Mouse (Mus musculus) C2C12 (cell line): ENCODE results near the gene Wipi2. TPM values are rescaled to one million over a fixed set of nuclear protein-coding genes. Genes with fewer than 3 reads are reported as not detected.

Experiments
- H3K27me3 ChIP-seq: one replicate; pipeline ENCODE4 v1.6.1; 2011; ENCODE audit not compliant: control insufficient read depth, insufficient read depth, insufficient read length
- H3K36me3 ChIP-seq: one replicate; pipeline ENCODE4 v1.6.1; 2011; ENCODE audit not compliant: control insufficient read depth, insufficient read depth
- H3K4me3 ChIP-seq: one replicate; pipeline ENCODE4 v1.5.1; 2011; ENCODE audit warnings: mild to moderate bottlenecking, control low read depth; ENCODE audit not compliant: poor library complexity, insufficient read depth, severe bottlenecking
- H3K79me2 ChIP-seq: one replicate; pipeline ENCODE4 v1.6.1; 2011; ENCODE audit not compliant: control insufficient read depth, insufficient read depth
- H3K79me3 ChIP-seq: one replicate; pipeline ENCODE4 v1.6.1; 2011; ENCODE audit warnings: low read depth, control low read depth
- H3ac ChIP-seq: one replicate; pipeline ENCODE3; 2011; ENCODE audit warnings: low read depth; ENCODE audit not compliant: control insufficient read depth, insufficient read length
- CEBPB ChIP-seq: IDR thresholded peaks from one replicate; pipeline ENCODE4 v1.6.1; 2011; ENCODE audit warnings: low read depth, mild to moderate bottlenecking, control low read depth, moderate library complexity
- CTCF ChIP-seq: IDR thresholded peaks from one replicate; pipeline ENCODE4 v1.5.1; 2011; ENCODE audit not compliant: control insufficient read depth, insufficient read depth, insufficient read length
- FOSL1 ChIP-seq: IDR thresholded peaks from one replicate; pipeline ENCODE4 v1.8.0; 2011; ENCODE audit warnings: mild to moderate bottlenecking, low read length; ENCODE audit not compliant: poor library complexity, insufficient read depth, severe bottlenecking
- MAX ChIP-seq: IDR thresholded peaks from one replicate; pipeline ENCODE4 v1.6.1; 2011; ENCODE audit warnings: mild to moderate bottlenecking, control low read depth
- MYOD1 ChIP-seq: IDR thresholded peaks from one replicate; pipeline ENCODE4 v1.6.1; 2011; ENCODE audit warnings: low read depth; ENCODE audit not compliant: control insufficient read depth, insufficient read length
- MYOG ChIP-seq: IDR thresholded peaks from one replicate; pipeline ENCODE4 v1.6.1; 2011; ENCODE audit not compliant: control insufficient read depth, insufficient read length; ENCODE audit errors: extremely low read depth
- USF1 ChIP-seq: IDR thresholded peaks from one replicate; pipeline ENCODE4 v1.6.1; 2011; ENCODE audit warnings: low read depth, mild to moderate bottlenecking, control low read depth, moderate library complexity
- polyA plus RNA-seq: library from polyadenylated mRNA; unstranded; fragments of >200 nt; fragmentation: generic; extraction: Trizol; gene quantifications from one replicate; pipeline ENCODE4 v1.2.1, GENCODE M21; 2012; ENCODE audit warnings: missing spikeins

Gene Wipi2
- polyA plus RNA-seq, 1 experiment, result 36.0 TPM

DNA sequence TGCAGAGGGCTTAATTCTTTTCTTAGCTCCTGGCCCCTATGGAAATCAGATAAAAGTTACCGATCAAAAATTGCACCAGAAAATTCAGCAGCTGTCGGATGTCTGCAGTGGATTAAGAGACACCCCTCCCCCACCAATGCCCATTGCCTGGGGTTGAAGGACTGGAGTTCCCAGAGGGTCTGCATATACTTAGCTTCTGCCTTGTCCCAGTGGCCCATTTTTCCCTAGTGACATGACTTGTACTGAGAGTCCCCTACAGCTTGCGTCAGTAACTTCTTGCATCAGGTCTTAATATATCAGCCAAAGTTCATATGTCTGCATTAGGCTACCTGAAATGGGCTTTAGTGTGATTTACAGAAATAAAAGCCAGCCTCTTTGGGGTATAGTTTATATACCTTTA lies 22.9 kb downstream of the Wipi2 start:
- Histone ChIP-seq H3K4me3 (no peak overlapping the region), H3K36me3 (no peaks in the 10 kb centered on the region), H3K79me2 (peaks cover 43% of the 10 kb centered on the region), H3ac (no peak overlapping the region), H3K27me3 (no peaks in the 10 kb centered on the region), H3K79me3 (peaks cover 16% of the 10 kb centered on the region)
- no peak for TF ChIP-seq FOSL1
- no peak for TF ChIP-seq CEBPB

DNA sequence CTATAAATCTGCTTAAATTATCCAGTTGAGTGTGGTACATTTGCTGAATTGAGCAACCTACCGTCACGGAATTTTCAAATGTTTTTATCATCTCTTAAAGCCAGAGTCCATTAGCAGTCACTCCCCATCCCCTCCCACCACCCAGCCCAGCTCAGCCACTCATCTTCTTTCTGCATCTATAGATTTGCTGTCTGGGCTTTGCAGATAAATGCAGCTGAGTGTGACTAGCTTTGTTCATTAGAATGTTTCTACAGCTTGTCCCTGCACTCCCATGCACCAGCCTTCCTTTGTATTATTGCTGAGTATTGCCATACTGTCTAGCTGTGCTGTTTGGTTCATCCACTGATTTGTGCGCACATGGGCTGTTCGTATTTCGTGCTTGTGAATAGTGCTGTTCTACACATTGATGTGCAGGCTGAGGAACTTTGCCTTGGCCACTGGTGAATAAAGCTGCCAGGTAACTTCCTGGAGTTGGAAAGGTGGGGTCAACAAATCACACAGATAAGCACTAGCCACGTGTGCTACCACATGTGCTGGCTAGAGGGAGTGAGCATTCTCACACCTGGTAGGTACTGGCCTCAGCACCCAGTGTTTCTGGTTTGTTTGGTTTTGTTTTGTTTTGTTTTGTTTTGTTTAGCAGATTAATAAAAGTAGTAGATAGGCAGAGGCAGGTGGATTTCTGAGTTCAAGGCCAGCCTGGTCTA lies 23.4 kb downstream of the Wipi2 start:
- peaks cover 16% of the 10 kb centered on the region for H3K79me3 ChIP-seq
- H3ac ChIP-seq, result no peak overlapping the region
- H3K36me3 ChIP-seq, result peaks cover under 1% of the 10 kb centered on the region
- H3K79me2 ChIP-seq, result peaks cover 43% of the 10 kb centered on the region
- H3K4me3 ChIP-seq, result no peak overlapping the region
- H3K27me3 ChIP-seq, result no peaks in the 10 kb centered on the region
- no peak for TF ChIP-seq USF1
- TF ChIP-seq CEBPB, result no peak
- TF ChIP-seq MYOG, result no peak
- no peak for TF ChIP-seq FOSL1
- no peak for TF ChIP-seq CTCF
- TF ChIP-seq MYOD1, result no peak
- no peak for TF ChIP-seq MAX

DNA sequence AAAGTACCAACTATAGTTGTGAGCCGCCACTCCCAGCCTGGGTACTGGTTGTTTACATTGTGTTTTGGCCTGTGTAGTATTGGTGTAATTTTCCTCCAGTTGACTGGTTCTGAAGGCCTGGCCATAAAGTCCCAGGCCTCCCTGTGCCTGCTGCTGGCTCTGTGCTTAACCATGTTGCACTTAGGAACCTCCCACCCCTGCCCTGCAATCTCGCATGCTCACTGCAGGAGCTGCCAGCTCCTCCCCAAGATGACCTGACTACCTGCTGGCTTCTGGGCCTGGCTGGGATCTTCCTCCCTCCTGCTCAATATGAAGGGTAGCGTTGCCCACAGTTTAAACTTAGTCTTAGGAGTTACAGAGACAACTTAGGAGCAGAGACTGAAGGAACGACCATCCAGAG lies 24.8 kb downstream of the Wipi2 start:
- H3K36me3 ChIP-seq, result peaks cover 12% of the 10 kb centered on the region
- H3K27me3 ChIP-seq, result no peaks in the 10 kb centered on the region
- peaks cover 43% of the 10 kb centered on the region for H3K79me2 ChIP-seq
- no peak for TF ChIP-seq CTCF
- no peak for TF ChIP-seq MYOG
- no peak for TF ChIP-seq FOSL1
- TF ChIP-seq USF1, result no peak
- TF ChIP-seq CEBPB, result no peak
- no peak overlapping the region for H3ac ChIP-seq
- peaks cover 16% of the 10 kb centered on the region for H3K79me3 ChIP-seq
- H3K4me3 ChIP-seq, result no peak overlapping the region

DNA sequence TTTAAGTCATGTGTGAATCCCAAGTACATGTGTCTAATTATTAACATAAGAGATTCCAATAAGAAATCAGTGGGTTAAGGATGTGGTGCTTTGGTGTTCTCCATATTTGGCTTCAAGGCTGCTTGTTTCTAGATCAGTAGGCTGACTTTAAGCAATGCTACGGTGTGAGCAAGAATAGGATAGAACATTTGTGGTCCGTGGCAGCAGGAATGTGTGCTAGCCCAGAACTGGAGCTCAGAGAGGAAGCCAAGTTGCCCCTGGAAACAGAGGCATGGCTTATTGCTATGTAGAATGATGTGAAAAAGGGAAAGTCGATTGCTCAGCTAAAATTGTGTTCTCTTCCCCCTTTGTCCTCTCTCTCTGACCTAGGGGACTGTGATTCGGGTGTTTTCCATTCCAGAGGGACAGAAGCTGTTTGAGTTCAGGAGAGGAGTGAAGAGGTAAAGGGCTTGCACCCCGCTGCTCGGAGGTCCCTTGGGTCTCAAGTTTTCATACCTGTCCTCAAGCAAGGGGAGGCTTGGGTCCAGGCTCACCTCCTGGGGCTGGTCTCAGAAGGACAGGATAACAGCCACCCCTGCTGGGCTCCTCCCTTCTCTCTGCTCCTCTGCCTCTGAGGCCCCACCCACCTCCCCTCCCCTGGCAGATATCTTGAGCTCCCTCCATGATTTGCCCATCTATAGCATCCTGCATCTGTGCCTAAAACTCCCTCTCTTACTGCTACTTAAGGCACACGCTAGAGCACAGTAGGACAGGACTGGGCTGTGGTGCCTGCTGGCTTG lies 33.3 kb downstream of the Wipi2 start:
- H3K79me2 ChIP-seq, result no peaks in the 10 kb centered on the region
- no peak for TF ChIP-seq CTCF
- no peak for TF ChIP-seq CEBPB
- no peak for TF ChIP-seq USF1
- no peak for TF ChIP-seq MYOD1
- TF ChIP-seq MYOG, result no peak
- no peak for TF ChIP-seq MAX
- TF ChIP-seq FOSL1, result no peak
- no peaks in the 10 kb centered on the region for H3K27me3 ChIP-seq
- no peak overlapping the region for H3ac ChIP-seq
- H3K4me3 ChIP-seq, result no peak overlapping the region
- no peaks in the 10 kb centered on the region for H3K79me3 ChIP-seq
- H3K36me3 ChIP-seq, result peaks cover 23% of the 10 kb centered on the region

DNA sequence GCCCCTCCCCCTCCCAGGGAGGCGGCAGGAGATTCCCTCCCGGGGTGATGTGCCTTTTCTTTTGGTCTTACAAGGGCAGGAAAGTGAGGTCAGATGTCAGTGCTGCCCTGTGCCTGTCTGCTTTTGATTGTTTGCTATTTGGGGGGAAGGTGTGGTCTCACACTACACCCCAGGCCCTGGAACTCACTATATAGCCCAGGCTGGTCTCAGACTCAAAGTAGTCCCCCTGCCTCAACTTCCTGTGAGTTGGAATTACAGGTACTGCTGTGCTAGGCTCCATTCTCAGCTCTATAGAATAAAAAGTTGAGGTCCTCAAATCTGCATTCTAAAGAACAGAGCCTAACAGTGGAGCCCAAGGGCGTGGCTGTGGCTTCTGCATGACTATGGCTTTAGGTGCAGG lies 40.4 kb downstream of the Wipi2 start:
- Histone ChIP-seq H3K79me3 (no peaks in the 10 kb centered on the region), H3K36me3 (peaks cover 24% of the 10 kb centered on the region), H3K4me3 (no peak overlapping the region), H3K79me2 (no peaks in the 10 kb centered on the region), H3ac (no peak overlapping the region), H3K27me3 (no peaks in the 10 kb centered on the region)
- TF ChIP-seq MYOG (no peak), FOSL1 (no peak), CEBPB (no peak), MAX (no peak), USF1 (no peak), CTCF (no peak), MYOD1 (no peak)

DNA sequence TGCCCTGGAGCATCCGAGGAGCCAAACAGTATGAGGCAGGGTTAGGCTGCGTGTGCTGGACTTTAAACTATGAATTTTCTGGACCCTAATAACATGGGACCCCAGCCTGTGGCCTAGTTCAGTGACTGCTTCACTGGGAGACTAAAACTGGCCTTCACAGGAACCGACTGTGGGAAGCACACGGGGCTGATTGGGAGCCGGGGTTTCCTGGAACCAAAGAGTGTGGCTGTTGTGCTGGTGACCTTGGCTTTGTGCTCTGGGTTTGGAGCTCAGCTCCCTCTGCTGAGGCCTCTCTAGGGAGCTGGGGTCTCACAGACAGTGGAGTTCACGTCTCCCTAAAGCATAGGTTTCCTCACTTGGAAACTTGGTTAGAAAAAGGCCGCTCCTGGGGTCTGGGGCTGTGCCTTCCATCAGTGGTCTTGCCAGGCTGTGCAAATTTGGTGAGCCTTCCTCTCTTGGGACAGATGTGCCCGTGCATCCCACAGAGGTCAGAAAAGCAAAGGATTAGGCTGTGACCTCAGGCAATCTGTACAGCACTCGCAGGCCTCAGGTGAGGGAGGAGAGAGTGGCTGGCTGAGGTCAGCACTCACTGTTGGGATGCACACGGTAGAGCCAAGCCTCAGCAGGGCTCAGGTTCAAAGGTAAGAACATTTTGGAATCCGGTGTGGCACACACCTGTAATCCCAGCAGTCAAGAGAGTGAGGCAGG lies 41.2 kb downstream of the Wipi2 start:
- TF ChIP-seq MYOG (no peak), CTCF (no peak), USF1 (no peak), MAX (no peak), CEBPB (no peak), FOSL1 (no peak), MYOD1 (no peak)
- no peaks in the 10 kb centered on the region for H3K27me3 ChIP-seq
- H3ac ChIP-seq, result no peak overlapping the region
- H3K79me3 ChIP-seq, result no peaks in the 10 kb centered on the region
- H3K79me2 ChIP-seq, result no peaks in the 10 kb centered on the region
- H3K36me3 ChIP-seq, result peaks cover 23% of the 10 kb centered on the region
- H3K4me3 ChIP-seq, result no peak overlapping the region
